Mouse (Mus musculus) G1E (cell line): Measurements from ENCODE around the gene Krt78. TPM values are rescaled to one million over a fixed set of nuclear protein-coding genes. Genes with fewer than 3 reads are reported as not detected.
"Not testable (repeated sequence)": the region's sequence is repeated elsewhere in the genome, so short reads cannot be mapped to it uniquely, and the experiment has no call there.

ENCODE experiments used
- ATAC-seq: 2 replicates; pipeline ENCODE4 v1.8.0; 2016; ENCODE audit warnings: mild to moderate bottlenecking; ENCODE audit not compliant: insufficient number of reproducible peaks, poor library complexity, low FRiP score, severe bottlenecking; ENCODE audit errors: extremely low read depth
- DNase-seq: peaks from one replicate; pipeline ENCODE4 v3.0.0; 2012; ENCODE audit warnings: low spot score
- H3K27me3 ChIP-seq: 2 replicates; pipeline ENCODE4 v1.6.1; 2012; ENCODE audit warnings: mild to moderate bottlenecking, low read length, inconsistent platforms; ENCODE audit not compliant: insufficient read depth
- H3K36me3 ChIP-seq: replicated peaks from 2 replicates; pipeline ENCODE3; 2012; ENCODE audit warnings: mild to moderate bottlenecking, inconsistent platforms
- H3K4me1 ChIP-seq: 2 replicates; pipeline ENCODE4 v1.6.1; 2012; ENCODE audit warnings: low read depth, low read length, inconsistent platforms, mixed read lengths; ENCODE audit not compliant: insufficient read depth
- H3K4me3 ChIP-seq: 2 replicates; pipeline ENCODE4 v1.5.1; 2012; ENCODE audit warnings: low read depth, mild to moderate bottlenecking, inconsistent platforms, low read length, moderate library complexity, mixed read lengths
- H3K9me3 ChIP-seq: replicated peaks from 2 replicates; pipeline ENCODE4 v1.6.1; 2012; ENCODE audit warnings: inconsistent platforms
- CTCF ChIP-seq: IDR thresholded peaks from 2 replicates; pipeline ENCODE4 v1.5.1; 2012; ENCODE audit warnings: low read depth, low read length, inconsistent platforms, mixed read lengths
- GATA1 ChIP-seq: IDR thresholded peaks from 2 replicates; pipeline ENCODE4 v1.6.1; 2012; ENCODE audit warnings: borderline replicate concordance, low read length, inconsistent platforms, mixed read lengths
- GATA2 ChIP-seq: IDR thresholded peaks from 2 replicates; pipeline ENCODE4 v1.6.1; 2012; ENCODE audit warnings: low read depth, low read length, inconsistent platforms, borderline replicate concordance
- POLR2AphosphoS5 ChIP-seq: IDR thresholded peaks from 2 replicates; pipeline ENCODE4 v1.6.1; 2012; ENCODE audit warnings: low read depth, low read length, inconsistent platforms; ENCODE audit not compliant: insufficient replicate concordance
- TAL1 ChIP-seq: conservative IDR thresholded peaks from 2 replicates; pipeline ENCODE4 v1.6.1; 2012; ENCODE audit warnings: low read depth, low read length, inconsistent platforms, mixed read lengths
- polyA plus RNA-seq: library from polyadenylated mRNA; stranded (reverse); fragments of >175 nt; gene quantifications from 2 replicates; pipeline ENCODE4 v1.2.3, GENCODE M21; 2012
- total RNA-seq, 2 experiments: library from RNA; stranded (forward) in 1 of 2; stranded (reverse) in 1 of 2; fragments of 200-1000 nt in 1 of 2; fragments of >200 nt in 1 of 2; fragmentation: Nextera tagmentation in 1 of 2; gene quantifications; 2 replicates each; pipeline ENCODE4 v1.2.3; 2014 to 2017

Gene Krt78
- total RNA-seq (2014; fragmentation: Nextera tagmentation): not detected in 2 replicates
- total RNA-seq (2017): 0.05 TPM in 1 of 2 replicates, not detected in the other
- not detected in 2 replicates for polyA plus RNA-seq

DNA sequence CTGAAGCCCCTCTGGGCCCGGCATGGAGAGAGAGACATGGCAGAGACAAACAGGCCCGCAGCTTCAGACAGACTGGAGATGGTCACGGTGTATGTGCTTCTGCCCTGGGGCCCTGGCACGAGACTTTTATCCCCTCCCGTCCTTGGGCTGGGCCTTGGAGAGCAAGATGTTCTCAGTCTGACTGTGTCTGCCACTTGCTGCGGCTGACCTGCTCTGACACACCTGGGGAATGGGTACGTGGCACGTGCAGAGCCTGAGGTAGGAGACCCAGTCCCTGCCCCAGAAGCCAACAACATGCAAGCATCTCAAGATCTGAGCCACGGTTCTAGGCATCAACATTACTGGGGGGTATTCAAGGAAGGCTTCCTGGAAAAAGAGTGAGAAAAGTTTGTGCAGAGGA, at the start of gene Krt78:
Gene Krt78 (minus strand): TSS at position 101 of the 400 bp plus-strand sequence.
- Histone ChIP-seq H3K36me3 (no peaks in the 10 kb centered on the region), H3K4me1 (no peaks in the 10 kb centered on the region), H3K4me3 (no peak within 1 kb of the TSS), H3K9me3 (peaks cover 9% of the 10 kb centered on the region), H3K27me3 (no peaks in the 10 kb centered on the region; the same call in 1 of the 2 replicates)
- TF ChIP-seq TAL1 (no peak), POLR2AphosphoS5 (no peak), CTCF (no peak), GATA2 (no peak), GATA1 (no peak)
- ATAC-seq (no peak), DNase-seq (no peak)

- TF ChIP-seq TAL1 (no peak), GATA2 (no peak), CTCF (no peak), POLR2AphosphoS5 (no peak), GATA1 (no peak)
- Histone ChIP-seq H3K4me3 (no peak overlapping the region), H3K27me3 (peaks cover 36% of the 10 kb centered on the region), H3K4me1 (peaks cover 6% of the 10 kb centered on the region), H3K9me3 (no peaks in the 10 kb centered on the region), H3K36me3 (no peaks in the 10 kb centered on the region)
- no peak for DNase-seq
- ATAC-seq: no peak
These were observed 49.4 kb upstream of the Krt78 start for GRCm38 (mm10) chr15:102003516-102003915.

DNA sequence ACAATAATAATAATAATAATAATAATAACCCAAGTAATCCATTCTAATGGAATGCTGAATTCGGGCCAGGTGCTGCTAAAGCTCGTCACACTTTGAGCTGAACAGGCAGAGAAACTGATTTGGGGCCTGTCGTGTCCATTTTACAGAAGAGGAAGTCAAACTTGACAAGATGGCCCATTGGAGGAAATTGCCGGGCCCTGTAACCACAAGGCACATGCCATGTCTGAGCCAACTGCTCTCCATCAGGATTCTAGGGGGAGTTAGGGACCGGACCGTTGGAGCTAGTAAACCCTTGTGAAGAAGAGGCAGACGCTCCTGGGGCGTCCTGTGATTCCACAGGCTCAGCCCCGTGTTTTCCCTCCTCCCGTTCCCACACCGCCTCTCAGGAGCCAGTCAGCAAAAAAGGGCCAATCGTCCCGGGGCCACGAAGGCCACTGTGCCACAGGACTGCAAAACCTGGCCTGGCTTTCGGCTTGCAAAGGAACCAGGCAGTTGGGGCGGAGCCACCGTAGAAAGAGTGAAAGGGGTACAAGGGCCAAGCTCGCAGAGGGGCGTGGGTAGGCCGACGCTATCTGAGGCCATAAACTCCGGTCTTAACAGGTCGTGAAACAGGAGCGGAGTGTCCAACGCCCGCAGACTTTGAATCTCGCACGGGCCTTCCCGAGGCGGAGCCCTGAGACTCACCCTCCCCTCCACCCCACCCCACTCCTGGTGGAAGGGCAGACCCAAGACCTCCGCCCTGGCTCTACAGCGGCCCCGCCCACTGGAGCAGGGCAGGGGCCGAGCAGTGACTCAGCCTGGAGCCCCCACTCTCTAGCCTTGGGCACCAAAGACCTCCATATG, 48.8 kb upstream of the Krt78 start:
- peak overlapping the region; percentile 23; the same call in 1 of the 2 replicates for H3K4me3 ChIP-seq
- peaks cover 6% of the 10 kb centered on the region for H3K4me1 ChIP-seq
- ATAC-seq (no peak), DNase-seq (no peak)
- H3K36me3 ChIP-seq: no peaks in the 10 kb centered on the region
- H3K9me3 ChIP-seq: no peaks in the 10 kb centered on the region
- TF ChIP-seq TAL1: no peak
- TF ChIP-seq CTCF: no peak
- no peak for TF ChIP-seq GATA1
- no peak for TF ChIP-seq GATA2
- no peak for TF ChIP-seq POLR2AphosphoS5
- H3K27me3 ChIP-seq: peaks cover 36% of the 10 kb centered on the region

DNA sequence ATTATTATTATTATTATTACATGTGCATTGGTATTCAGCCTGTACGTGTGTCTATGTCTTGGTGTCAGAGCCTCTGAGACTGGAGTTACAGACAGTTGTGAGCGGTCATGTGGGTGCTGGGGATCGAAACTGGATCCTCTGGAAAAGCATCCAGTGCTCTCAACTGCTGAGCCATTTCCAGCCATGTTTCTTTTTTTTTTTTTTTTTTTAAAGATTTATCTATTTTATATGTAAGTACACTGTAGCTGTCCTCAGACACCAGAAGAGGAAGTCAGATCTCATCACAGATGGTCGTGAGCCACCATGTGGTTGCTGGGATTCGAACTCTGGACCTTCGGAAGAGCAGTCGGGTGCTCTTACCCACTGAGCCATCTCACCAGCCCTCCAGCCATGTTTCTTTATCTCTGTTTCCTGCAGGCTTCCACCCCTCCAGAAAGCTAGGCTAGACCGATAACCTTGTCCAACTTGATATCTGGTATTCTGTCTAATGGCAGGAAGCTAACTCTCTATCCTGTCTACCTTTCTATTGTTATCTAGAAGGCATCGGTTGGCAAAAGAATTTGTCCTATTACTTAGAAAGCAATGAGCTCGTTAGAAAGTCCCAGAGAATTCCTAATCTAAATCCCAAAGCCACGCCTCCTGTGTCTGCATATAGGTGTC, 45.7 kb upstream of the Krt78 start:
- Histone ChIP-seq H3K9me3 (0 out of 2 replicates have a peak, but pooled peaks cover 3% of the 10 kb centered on the region), H3K4me1 (peaks cover 13% of the 10 kb centered on the region), H3K27me3 (peaks cover 29% of the 10 kb centered on the region), H3K4me3 (no peak overlapping the region), H3K36me3 (no peaks in the 10 kb centered on the region)
- ATAC-seq: no peak
- TF ChIP-seq GATA2: no peak
- no peak for TF ChIP-seq TAL1
- no peak for TF ChIP-seq GATA1
- TF ChIP-seq CTCF: no peak
- no peak for TF ChIP-seq POLR2AphosphoS5
- DNase-seq: no peak

- ATAC-seq (no peak), DNase-seq (no peak)
- H3K9me3 ChIP-seq: 0 out of 2 replicates have a peak, but pooled peaks cover 3% of the 10 kb centered on the region
- no peak for TF ChIP-seq POLR2AphosphoS5
- no peak for TF ChIP-seq GATA2
- TF ChIP-seq GATA1: no peak
- no peak for TF ChIP-seq CTCF
- no peak for TF ChIP-seq TAL1
- no peaks in the 10 kb centered on the region for H3K36me3 ChIP-seq
- no peak overlapping the region for H3K4me3 ChIP-seq
- H3K4me1 ChIP-seq: peaks cover 20% of the 10 kb centered on the region
- peaks cover 27% of the 10 kb centered on the region for H3K27me3 ChIP-seq
These were observed 45.1 kb upstream of the Krt78 start for GRCm38 (mm10) chr15:101999156-101999555.

DNA sequence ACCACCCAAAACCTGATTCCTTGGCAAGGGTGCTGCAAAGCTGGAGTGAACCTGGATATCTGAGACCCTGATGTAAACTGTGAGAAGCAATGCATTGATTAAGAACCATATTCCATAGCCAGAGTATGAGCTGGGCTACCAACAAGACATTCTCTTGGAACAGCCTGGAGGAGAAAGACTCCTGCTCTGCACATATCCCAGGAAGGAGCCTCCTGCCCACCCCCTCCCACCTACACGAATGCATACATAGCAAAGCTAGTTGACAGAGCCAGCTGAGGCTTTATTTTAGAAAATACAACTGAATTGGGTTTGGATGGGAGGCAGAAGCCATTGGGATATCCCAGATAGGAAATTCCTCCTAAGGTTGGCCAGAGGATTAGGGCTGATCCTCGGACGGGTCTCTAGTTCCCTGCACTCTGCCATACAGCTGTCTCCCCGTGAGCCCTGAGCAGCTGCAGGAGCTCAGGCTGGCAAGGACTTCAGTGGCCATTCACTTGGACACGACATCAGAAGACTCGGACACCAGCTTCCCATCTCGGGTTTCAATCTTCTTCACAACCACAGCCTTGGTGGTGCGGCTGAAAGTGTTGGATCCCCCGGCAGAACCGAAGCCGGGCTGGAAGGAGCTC, 42.5 kb upstream of the Krt78 start:
- H3K4me1 ChIP-seq: peaks cover 14% of the 10 kb centered on the region
- not testable (repeated sequence) for DNase-seq, ATAC-seq, H3K36me3 ChIP-seq, H3K4me3 ChIP-seq, H3K9me3 ChIP-seq, H3K27me3 ChIP-seq
